Mouse (Mus musculus) testis, postnatal 10 days (tissue): ENCODE results near the gene Naxd.
"Not testable (repeated sequence)": the region's sequence is repeated elsewhere in the genome, so short reads cannot be mapped to it uniquely, and the experiment has no call there.

Experiments
- DNase-seq: peaks from one replicate; pipeline ENCODE4 v3.0.0; 2021; ENCODE audit warnings: low spot score

Gene Naxd

DNA sequence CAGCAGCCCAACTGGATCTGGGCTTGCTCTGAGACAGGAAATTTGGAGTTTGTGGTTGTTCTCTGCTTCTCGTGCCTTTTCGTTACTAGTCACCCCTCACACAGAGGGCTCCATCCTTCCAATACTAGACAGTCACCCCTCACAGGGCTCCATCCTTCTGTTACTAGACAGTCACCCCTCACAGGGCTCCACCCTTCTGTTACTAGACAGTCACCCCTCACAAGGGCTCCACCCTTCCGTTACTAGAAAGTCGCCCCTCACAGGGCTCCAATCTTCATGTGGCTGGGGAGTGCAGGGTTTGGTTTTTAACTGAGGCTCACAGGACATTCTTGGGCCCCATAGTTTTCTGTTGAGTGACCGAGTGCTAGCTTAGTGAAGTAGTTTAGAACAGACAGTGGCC, 15.9 kb downstream of the Naxd start:
- no peak for DNase-seq

- DNase-seq = no peak
Observed at GRCm38 (mm10) chr8:11516292-11516691, 19.0 kb downstream of the Naxd start.

GRCm38 (mm10) chr8:11517366-11518055, 20.2 kb downstream of the Naxd start:
- DNase-seq = no peak

- DNase-seq = no peak
Observed at GRCm38 (mm10) chr8:11518056-11518396, 20.7 kb downstream of the Naxd start.

- DNase-seq = no peak
Observed at GRCm38 (mm10) chr8:11518676-11519075, 21.4 kb downstream of the Naxd start.

GRCm38 (mm10) chr8:11523331-11523730, 26.0 kb downstream of the Naxd start:
- no peak for DNase-seq

DNA sequence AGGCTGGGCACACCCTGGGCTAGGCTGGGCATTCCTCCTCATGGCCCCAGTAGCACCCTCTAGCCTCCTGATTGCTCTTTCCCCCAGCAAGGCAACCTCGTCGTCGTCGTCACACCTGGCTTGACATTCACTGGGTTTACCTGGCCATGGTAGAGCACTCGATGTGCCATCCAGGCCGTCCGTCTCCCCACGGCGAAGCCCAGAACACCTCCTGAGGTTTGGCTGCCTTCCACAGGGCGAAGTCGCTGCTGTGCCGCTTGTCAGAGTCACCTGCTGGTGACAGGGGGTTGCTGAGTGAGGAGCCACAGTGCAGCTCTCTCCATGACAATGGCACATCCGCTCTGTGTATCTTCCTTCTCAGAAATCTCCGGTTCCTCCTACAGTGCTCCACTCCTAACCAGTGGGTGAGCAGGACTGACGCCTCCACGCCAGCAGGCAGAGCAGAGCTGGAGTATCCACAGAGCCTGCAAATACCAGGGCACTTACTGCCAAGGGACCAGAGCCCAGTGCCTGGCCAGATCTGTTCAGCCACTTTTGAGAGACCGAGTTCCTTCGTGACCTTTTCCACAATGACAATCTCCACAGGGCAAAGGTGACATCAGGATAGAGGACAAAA, 33.0 kb downstream of the Naxd start:
- DNase-seq = no peak

DNA sequence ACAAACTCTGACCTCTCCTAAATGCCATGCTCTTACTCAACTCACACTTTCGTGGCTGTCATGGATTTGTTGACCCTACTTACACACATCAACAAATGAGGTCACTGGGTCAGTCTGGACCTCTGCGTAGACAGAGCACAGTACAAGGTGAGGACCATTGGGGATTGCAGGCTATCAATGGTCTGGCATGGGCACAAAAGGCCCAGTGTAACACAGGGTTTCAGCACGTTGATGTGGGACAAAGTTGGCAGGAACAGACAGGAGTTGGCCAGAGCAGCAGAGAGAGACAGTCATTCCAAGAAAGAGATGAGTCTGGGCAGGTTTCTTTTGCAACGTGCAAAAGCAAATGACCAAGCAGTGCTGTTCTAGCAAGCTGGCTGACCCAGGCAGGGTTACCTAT, 33.5 kb downstream of the Naxd start:
- no peak for DNase-seq

GRCm38 (mm10) chr8:11534494-11534893, 37.2 kb downstream of the Naxd start:
- no peak for DNase-seq

DNA sequence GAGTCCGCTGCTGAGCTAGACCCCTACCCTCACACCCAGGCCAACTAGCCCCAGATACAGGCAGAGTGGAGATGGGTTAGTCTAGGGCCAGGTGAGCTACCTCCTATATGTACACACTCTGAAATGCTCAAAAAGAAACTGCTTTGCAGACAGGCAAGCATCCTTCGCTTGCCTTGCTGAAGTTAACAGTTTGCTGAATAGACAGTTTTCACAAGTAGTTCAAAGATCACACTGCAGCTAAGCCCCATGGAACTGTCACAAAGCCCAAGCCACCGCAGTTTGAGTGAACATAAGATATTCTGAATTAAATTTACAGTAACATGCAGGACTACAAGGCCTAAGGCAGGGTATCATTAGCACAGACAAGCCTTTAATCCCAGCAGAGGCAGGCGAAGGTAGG, 41.7 kb downstream of the Naxd start:
- DNase-seq = no peak

- no peak for DNase-seq
Observed at GRCm38 (mm10) chr8:11540182-11540581, 42.9 kb downstream of the Naxd start.

DNA sequence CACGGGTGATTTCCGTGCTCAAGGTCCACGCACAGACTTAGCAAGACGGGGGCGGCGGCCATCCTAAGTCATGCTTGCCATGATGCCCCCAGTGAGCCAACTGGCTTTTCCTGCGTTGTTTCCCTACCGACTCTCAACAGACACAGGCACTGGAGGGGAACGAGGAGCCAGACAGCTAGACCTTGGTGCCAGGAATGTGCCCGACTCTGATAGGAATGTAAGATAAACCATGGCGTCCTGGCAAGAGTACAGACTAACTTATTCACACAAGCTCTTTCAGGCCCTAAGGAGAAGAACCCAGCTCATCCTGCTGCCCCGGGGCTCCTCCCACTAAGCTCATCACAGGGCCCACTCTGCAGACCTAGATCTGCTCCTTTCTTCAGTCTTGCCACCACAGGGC, 44.7 kb downstream of the Naxd start:
- no peak for DNase-seq

DNA sequence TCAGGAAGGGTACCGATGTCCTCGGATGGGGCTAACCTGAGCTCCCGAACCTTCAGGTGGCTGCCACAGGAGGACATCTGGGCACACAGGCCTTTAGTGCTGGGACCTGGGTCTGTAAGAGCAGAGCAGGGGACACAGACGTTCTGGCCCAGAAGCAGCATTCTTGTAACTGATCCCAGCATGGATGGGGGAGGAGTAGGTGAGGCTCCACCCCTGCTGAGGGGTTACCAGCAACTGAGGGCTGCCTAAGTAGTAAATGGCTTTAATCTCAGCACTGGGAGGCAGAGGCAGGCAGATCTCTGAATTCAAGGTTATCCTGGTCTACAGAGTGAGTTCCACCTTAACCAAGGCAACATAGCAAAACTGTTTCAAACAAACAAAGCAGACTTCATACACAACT, 45.6 kb downstream of the Naxd start:
- DNase-seq = no peak

DNA sequence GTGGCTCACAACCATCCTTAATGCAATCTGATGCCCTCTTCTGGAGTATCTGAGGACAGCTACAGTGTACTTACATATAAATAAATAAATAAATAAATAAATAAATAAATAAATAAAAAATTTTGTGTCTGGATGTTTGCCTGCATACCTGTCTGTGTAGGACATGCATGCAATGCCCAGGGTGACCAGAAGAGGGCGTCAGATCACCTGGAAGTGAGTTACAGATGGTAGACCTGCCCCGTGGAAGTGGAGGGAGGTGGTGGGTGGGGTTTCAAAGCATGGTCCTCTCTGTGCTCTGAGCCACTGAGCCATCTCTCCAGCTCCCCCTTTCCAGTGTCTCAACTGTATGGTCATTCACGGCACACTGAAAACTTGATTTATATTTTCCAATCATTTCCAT, 47.1 kb downstream of the Naxd start:
- peak; percentile 79 for DNase-seq

DNA sequence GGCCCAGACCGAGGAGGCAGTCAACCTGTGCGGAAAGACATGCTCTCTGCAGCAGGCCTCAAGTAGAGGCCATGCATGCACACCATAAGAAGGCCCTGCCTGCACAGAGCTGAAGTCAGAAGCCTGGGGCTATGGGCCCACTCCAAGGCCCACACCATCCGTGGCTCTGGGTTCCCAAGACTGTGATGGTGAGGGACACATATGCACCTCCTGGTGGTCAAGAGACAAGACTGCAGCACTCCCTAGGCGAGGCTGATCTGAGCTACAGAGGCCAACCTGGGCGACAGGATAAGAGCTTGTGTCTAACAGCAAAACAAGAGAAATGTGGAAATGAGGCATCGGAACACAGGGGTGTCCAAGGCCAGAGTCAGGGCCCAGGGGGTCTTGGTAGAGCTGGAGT, 49.8 kb downstream of the Naxd start:
- DNase-seq = no peak

DNA sequence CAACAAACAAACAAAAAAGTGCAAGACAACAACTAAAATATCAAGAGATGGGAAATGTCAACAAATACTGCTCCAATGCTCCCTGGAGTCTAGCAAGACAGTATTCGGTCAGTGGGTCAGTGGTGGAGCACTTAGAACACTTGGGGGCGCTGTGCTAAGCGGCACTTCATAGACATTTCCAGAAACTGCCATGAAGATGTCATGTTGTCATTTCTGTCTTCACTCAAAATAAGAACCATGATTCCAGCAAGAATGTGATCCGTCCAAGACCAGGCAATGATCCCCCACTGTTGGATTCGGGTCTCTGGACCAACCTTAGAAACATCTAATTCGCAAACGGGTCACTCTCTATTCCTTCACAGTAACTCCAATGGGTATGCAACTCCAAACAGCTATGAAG, 52.4 kb downstream of the Naxd start:
- peak; percentile 74 for DNase-seq

DNA sequence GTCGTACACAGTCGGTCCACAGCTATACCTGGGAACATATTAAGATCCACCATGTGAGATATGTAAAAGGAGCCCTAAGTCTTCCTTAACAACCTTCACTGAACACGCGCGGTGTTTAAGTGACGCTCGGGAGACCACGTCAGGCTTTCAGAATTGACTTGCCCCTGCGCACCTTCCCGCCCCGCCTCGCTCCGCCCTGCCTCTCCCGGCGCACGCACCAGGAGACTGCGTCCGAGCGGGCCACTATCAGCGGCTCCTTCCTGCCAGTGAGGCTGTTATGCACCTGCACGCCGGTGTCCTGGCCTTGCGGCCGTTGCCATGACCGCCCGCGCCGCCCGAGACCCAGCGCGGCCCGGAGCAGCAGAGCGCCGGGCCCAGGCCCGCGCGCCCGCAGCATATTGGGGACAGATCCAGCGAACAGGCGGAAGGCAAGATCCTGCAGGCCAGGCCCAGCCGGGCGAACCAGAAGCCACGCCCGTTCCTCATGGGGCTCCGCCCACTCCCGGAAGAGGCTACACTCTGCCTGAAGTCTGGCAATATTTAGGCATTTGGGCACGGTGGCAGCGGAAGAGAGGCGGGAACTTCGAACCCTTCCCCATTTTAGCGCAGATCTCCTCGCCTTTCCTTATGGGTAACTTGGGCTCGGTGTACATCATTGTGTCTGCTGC, 53.1 kb downstream of the Naxd start, which contains the start of gene Cars2:
Cars2 (minus strand) TSS at position 503 of the 668 bp plus-strand sequence.
- DNase-seq = peak; percentile 96

- not testable (repeated sequence) for DNase-seq
Observed at GRCm38 (mm10) chr8:11551497-11551896, 54.2 kb downstream of the Naxd start.

DNA sequence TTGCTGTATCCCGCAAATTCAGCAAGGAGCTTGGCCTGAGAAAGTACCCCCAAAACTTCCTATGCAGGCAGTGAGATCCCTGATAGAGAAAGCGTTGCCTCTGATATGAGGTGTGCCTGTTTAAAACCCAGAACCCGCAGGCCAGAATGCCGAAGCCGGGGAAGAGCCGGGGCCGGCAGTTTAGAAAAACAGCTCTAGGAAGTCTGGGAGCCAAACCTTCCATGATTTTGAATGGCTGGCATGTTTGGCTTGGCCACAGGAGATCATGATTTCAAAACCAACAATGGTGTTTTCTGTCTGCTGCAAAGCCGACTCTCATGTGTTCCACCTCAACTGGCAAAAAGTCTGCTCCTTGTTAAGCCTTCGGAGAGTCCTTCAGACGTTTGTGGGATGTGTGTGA, 55.1 kb downstream of the Naxd start:
- no peak for DNase-seq

- peak; percentile 98 for DNase-seq
Observed at GRCm38 (mm10) chr8:11554799-11555719, 57.8 kb downstream of the Naxd start, which contains the start of gene Ing1. Gene Ing1, plus strand, starts transcription at chr8:11555571.

DNA sequence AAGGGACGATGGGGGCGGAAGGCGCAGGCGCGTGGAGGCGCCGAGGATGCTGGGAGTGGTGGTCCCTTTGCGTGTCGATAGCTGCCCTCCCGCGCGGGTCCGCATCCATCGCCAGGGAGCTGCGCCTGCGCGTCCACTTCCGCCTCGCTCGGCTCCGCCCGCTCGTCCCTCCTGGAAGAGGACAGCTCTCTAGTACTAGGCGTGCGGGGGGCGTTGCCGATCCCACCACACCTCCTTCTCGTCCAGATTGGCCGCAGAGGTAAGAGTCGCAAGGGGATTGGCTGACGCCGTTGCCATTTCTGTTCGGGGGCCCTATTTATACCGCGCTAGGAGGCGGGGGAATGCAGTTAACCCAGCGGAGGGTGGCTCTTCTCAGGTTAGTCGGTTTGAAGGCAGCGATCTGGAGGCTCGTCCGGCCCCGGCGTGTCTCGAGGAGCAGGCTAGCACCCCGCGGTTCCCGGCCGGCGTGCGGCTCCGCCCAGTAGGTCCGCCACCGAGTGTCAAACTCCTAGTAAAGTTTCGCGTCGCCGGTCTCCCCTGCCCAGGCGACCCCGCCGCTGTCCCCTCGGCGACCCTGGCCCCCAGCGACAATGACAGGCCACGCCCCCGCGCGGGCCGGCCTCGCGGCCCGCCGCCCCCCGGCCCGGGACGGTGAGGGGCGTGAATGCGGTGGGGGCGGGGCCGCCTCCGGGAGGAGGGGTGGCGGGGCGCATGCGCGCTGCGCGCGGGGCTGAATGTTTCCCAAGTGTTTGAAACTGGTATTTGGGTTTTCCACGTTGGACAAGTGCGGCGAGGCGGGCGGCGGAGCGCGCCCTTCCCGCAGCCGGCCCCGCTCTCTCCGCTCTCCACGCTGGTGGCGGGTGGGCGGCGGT, 58.6 kb downstream of the Naxd start:
- DNase-seq = peak; percentile 99
